Mouse (Mus musculus) urinary bladder, postnatal 4 days (tissue): ENCODE data around the gene C8a.

Source experiments
- DNase-seq, 2 experiments: peaks; one replicate each; pipeline ENCODE4 v3.0.0; 2021 to 2022; ENCODE audit warnings: low spot score in 2 of 2

Gene C8a

GRCm38 (mm10) chr4:104876323-104876722, at the start of gene C8a:
TSS of gene C8a (minus strand) at chr4:104876398.
- DNase-seq: no peak

- DNase-seq: no peak
Observed at GRCm38 (mm10) chr4:104925383-104925782, 49.2 kb upstream of the C8a start.

- no peak for DNase-seq
Observed at GRCm38 (mm10) chr4:104918017-104918416, 41.8 kb upstream of the C8a start.

- no peak for DNase-seq
Observed at GRCm38 (mm10) chr4:104914711-104915247, 38.6 kb upstream of the C8a start.

- DNase-seq: peak in 1 of 2 experiments; percentile 26
Observed at GRCm38 (mm10) chr4:104913291-104914129, 37.3 kb upstream of the C8a start, which contains the start of gene Fyb2. TSS of gene Fyb2 (plus strand) at chr4:104913456.

GRCm38 (mm10) chr4:104911685-104912084, 35.5 kb upstream of the C8a start:
- peak; percentile 50 to 80 for DNase-seq

- no peak for DNase-seq
Observed at GRCm38 (mm10) chr4:104905049-104905448, 28.9 kb upstream of the C8a start.

- DNase-seq: no peak
Observed at GRCm38 (mm10) chr4:104902836-104903235, 26.6 kb upstream of the C8a start.

GRCm38 (mm10) chr4:104894004-104894734, 18.0 kb upstream of the C8a start:
- peak in 1 of 2 experiments; percentile 29 for DNase-seq

- no peak for DNase-seq
Observed at GRCm38 (mm10) chr4:104893588-104893987, 17.4 kb upstream of the C8a start.

GRCm38 (mm10) chr4:104891708-104892107, 15.5 kb upstream of the C8a start:
- peak in 1 of 2 experiments; percentile 24 for DNase-seq

- no peak for DNase-seq
Observed at GRCm38 (mm10) chr4:104888499-104889262, 12.5 kb upstream of the C8a start.

- DNase-seq: no peak
Observed at GRCm38 (mm10) chr4:104887486-104887885, 11.3 kb upstream of the C8a start.

GRCm38 (mm10) chr4:104875832-104876231, 366 bp downstream of the C8a start:
- DNase-seq: no peak

GRCm38 (mm10) chr4:104870196-104870595, 6.0 kb downstream of the C8a start:
- no peak for DNase-seq

GRCm38 (mm10) chr4:104869581-104869980, 6.6 kb downstream of the C8a start:
- DNase-seq: no peak

- no peak for DNase-seq
Observed at GRCm38 (mm10) chr4:104864397-104864796, 11.8 kb downstream of the C8a start.

GRCm38 (mm10) chr4:104861241-104861640, 15.0 kb downstream of the C8a start:
- no peak for DNase-seq

GRCm38 (mm10) chr4:104857823-104858222, 18.4 kb downstream of the C8a start:
- no peak for DNase-seq

GRCm38 (mm10) chr4:104857029-104857428, 19.2 kb downstream of the C8a start, which contains the start of gene Gm17662:
TSS of gene Gm17662 (plus strand) at chr4:104857329.
- no peak for DNase-seq

GRCm38 (mm10) chr4:104855216-104855615, 21.0 kb downstream of the C8a start:
- no peak for DNase-seq

- no peak for DNase-seq
Observed at GRCm38 (mm10) chr4:104843546-104843945, 32.7 kb downstream of the C8a start.
